Mouse (Mus musculus): ENCODE data around the gene Ptpn11.

DNA sequence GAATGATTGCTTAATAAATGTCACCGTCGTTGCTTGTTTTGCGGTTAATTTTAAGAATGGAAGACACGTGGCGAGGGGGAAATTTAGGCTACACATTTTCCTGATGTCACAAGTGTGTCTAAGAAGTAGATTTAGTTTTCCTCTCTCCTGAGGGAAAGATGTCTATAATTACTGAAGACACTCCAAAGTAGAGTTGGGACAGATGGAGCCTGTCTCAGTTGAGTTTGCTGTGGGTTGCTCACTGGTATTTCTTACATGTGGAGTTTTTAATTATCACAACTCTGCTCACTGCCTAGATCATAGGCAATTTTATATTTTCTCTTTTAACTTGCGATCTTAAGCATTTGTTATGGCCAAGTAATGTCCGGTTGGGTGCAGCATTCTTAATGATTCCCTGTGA, 108.6 kb downstream of the Ptpn11 start:
- no peak for TF ChIP-seq POLR2A (IDR thresholded peaks at IDR 0.05; ENCODE audit: borderline replicate concordance, insufficient read depth, low read length)
- TF ChIP-seq CTCF (IDR thresholded peaks at IDR 0.05; ENCODE audit: borderline replicate concordance, insufficient read depth, low read depth, low read length) = no peak
